Mouse (Mus musculus) limb, embryonic 11.5 days (tissue): ENCODE measurements at regions not wholly inside any gene's neighbourhood (a gene's known extent, or its start where the extent isn't known, plus 50 kb on each side); places are given as distances from the start of the nearest gene placed in this dataset.

ENCODE experiments used
- ATAC-seq: fragments of 200-750 bp; cut with Nextera tagmentation; 2 replicates; pipeline ENCODE4 v1.8.0; 2017; ENCODE audit warnings: low read depth; ENCODE audit not compliant: insufficient number of reproducible peaks, low FRiP score, low TSS enrichment
- DNase-seq: peaks from one replicate; pipeline ENCODE4 v3.0.0-alpha.2; 2015; ENCODE audit warnings: low spot score
- H3K27ac ChIP-seq: fragments of 300-500 bp; sonication (generic); replicated peaks from 2 replicates; pipeline ENCODE4 v1.5.1; 2014; ENCODE audit warnings: low read depth, mild to moderate bottlenecking, low read length
- H3K27me3 ChIP-seq: fragments of 300-500 bp; sonication (generic); 2 replicates; pipeline ENCODE4 v1.6.1; 2014; ENCODE audit warnings: mild to moderate bottlenecking, low read length, mixed read lengths; ENCODE audit not compliant: control insufficient read depth, insufficient read depth
- H3K36me3 ChIP-seq: fragments of 300-500 bp; sonication (generic); 2 replicates; pipeline ENCODE4 v1.6.1; 2014; ENCODE audit warnings: mild to moderate bottlenecking, low read length, moderate library complexity, mixed read lengths; ENCODE audit not compliant: control insufficient read depth, insufficient read depth
- H3K4me1 ChIP-seq: fragments of 300-500 bp; sonication (generic); 2 replicates; pipeline ENCODE4 v1.6.1; 2014; ENCODE audit warnings: low read length, mixed read lengths; ENCODE audit not compliant: control insufficient read depth, insufficient read depth
- H3K4me2 ChIP-seq: fragments of 300-500 bp; sonication (generic); 2 replicates; pipeline ENCODE4 v1.6.1; 2014; ENCODE audit warnings: low read depth, mild to moderate bottlenecking, moderate library complexity; ENCODE audit not compliant: severe bottlenecking
- H3K4me3 ChIP-seq: fragments of 300-500 bp; sonication (generic); 2 replicates; pipeline ENCODE4 v1.5.1; 2014; ENCODE audit warnings: low read depth, low read length
- H3K9ac ChIP-seq: fragments of 300-500 bp; sonication (generic); 2 replicates; pipeline ENCODE4 v1.6.1; 2014; ENCODE audit warnings: mild to moderate bottlenecking, low read length
- H3K9me3 ChIP-seq: fragments of 300-500 bp; sonication (generic); 2 replicates; pipeline ENCODE4 v1.6.1; 2016; ENCODE audit warnings: low read length; ENCODE audit not compliant: control insufficient read depth
- WGBS: fragments of 180-500 bp; shearing (Covaris S2); extraction: QIAGEN DNeasy Blood & Tissue Kit; methylation state at CpG from one replicate; pipeline ENCODE4 v1.1.7; 2014; 5-methylcytosine and 5-hydroxymethylcytosine counted together

GRCm38 (mm10) chr15:7639444-7639843 lies 171.2 kb upstream of the Gdnf start:
- Histone ChIP-seq H3K9ac (no peak overlapping the region), H3K4me1 (peaks cover 4% of the 10 kb centered on the region; the same call in 1 of the 2 replicates), H3K4me3 (no peak overlapping the region), H3K36me3 (no peaks in the 10 kb centered on the region), H3K9me3 (no peaks in the 10 kb centered on the region), H3K27ac (no peak overlapping the region), H3K27me3 (no peaks in the 10 kb centered on the region), H3K4me2 (no peak overlapping the region)
- WGBS = 92% methylated on average over 6 of the region's 6 CpGs
- DNase-seq (no peak), ATAC-seq (no peak)

DNA sequence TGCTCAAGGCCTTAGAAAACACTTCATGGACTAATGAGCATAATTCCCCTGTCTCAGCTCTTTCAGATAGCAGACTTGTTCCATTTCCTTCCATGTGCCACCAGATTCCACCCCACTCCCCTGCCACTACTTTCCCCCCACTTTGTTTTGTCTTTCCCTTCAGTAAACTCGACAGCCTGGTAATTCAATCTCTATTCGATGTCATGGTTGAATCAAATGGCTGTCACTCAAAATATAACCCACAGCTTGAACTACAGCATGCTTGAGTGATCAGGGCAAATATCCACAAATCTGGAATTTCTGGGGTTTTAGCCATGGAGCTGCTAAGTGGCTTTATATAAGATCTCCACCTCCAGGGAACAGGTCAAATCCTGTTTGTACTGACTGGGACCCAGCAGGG lies 168.6 kb upstream of the Gdnf start:
- no peak for DNase-seq
- Histone ChIP-seq H3K27ac (no peak overlapping the region), H3K9me3 (no peaks in the 10 kb centered on the region), H3K27me3 (no peaks in the 10 kb centered on the region), H3K36me3 (no peaks in the 10 kb centered on the region), H3K4me1 (no peaks in the 10 kb centered on the region), H3K4me2 (no peak overlapping the region), H3K9ac (no peak overlapping the region), H3K4me3 (no peak overlapping the region)
- no peak for ATAC-seq
- 68% methylated on average over 2 of the region's 2 CpGs for WGBS

DNA sequence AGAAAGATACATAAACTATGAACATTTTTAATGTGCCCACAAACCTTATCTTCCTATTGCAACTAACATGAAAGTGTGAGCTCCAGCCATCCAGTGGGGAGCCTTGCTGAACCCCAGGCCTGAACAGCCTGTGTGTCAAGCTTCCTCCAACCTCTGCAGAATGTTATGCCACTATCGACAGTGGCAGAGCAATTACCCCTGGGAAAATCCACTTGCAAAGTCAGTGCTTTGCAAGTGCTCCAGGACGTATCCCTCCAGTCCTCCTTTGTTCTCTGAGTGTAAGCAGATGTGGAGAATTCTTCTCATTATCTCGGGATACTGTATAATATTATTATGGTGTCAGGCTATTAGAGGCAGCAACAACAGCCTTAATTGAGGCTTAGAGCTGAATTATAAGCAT lies 159.9 kb upstream of the Gdnf start:
- Histone ChIP-seq H3K4me3 (no peak overlapping the region), H3K27me3 (no peaks in the 10 kb centered on the region), H3K9me3 (no peaks in the 10 kb centered on the region), H3K36me3 (no peaks in the 10 kb centered on the region), H3K9ac (no peak overlapping the region), H3K27ac (no peak overlapping the region), H3K4me1 (no peaks in the 10 kb centered on the region), H3K4me2 (no peak overlapping the region)
- peak; percentile 22 for DNase-seq
- ATAC-seq = no peak
- 23% methylated on average over 3 of the region's 3 CpGs for WGBS

- no peak for ATAC-seq
Measured at GRCm38 (mm10) chr15:7663888-7664287, 146.8 kb upstream of the Gdnf start.

DNA sequence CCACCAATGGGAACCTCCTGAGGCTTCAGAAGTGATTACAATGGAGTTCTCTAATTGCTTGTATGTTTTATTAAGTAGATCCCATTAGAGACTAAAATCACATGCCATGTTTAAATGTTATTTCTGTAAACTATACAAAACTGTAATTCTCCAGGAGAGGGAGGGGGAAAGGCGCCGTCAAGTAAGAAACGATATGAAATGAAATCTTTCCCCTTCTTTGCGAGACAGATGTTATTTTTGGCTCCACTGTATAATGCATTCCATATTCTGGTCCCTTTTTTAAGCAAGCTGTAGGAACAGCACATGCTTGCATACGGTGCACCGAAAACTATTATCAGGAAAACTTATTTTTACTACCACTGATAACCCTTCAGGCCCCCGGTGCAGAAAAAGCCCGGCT lies 141.0 kb upstream of the Gdnf start:
- WGBS = 86% methylated on average over 8 of the region's 8 CpGs
- DNase-seq (no peak), ATAC-seq (no peak)
- Histone ChIP-seq H3K9me3 (no peaks in the 10 kb centered on the region), H3K27me3 (no peaks in the 10 kb centered on the region), H3K4me2 (no peak overlapping the region), H3K36me3 (no peaks in the 10 kb centered on the region), H3K9ac (no peak overlapping the region), H3K4me1 (no peaks in the 10 kb centered on the region), H3K4me3 (no peak overlapping the region), H3K27ac (no peak overlapping the region)

More at GRCm38 (mm10) chr15:7663888-7664287, 146.8 kb upstream of the Gdnf start:
- no peaks in the 10 kb centered on the region for H3K4me1 ChIP-seq
- DNase-seq = no peak
- no peak overlapping the region for H3K27ac ChIP-seq
- H3K27me3 ChIP-seq = no peaks in the 10 kb centered on the region
- H3K9ac ChIP-seq = no peak overlapping the region
- H3K36me3 ChIP-seq = no peaks in the 10 kb centered on the region
- H3K9me3 ChIP-seq = no peaks in the 10 kb centered on the region
- no peak overlapping the region for H3K4me2 ChIP-seq
- no peak overlapping the region for H3K4me3 ChIP-seq
- WGBS = 72% methylated on average over 2 of the region's 2 CpGs

- DNase-seq = no peak
- no peak overlapping the region for H3K9ac ChIP-seq
- no peak overlapping the region for H3K27ac ChIP-seq
- no peaks in the 10 kb centered on the region for H3K9me3 ChIP-seq
- no peaks in the 10 kb centered on the region for H3K36me3 ChIP-seq
- no peaks in the 10 kb centered on the region for H3K4me1 ChIP-seq
- H3K27me3 ChIP-seq = no peaks in the 10 kb centered on the region
- no peak overlapping the region for H3K4me3 ChIP-seq
- ATAC-seq = no peak
- no peak overlapping the region for H3K4me2 ChIP-seq
- WGBS = 79% methylated on average over 1 of the region's 1 CpGs
Measured at GRCm38 (mm10) chr15:7676970-7677369, 133.7 kb upstream of the Gdnf start.

- Histone ChIP-seq H3K9me3 (no peaks in the 10 kb centered on the region), H3K27ac (no peak overlapping the region), H3K4me3 (no peak overlapping the region), H3K4me2 (no peak overlapping the region), H3K9ac (no peak overlapping the region), H3K27me3 (no peaks in the 10 kb centered on the region), H3K4me1 (no peaks in the 10 kb centered on the region), H3K36me3 (no peaks in the 10 kb centered on the region)
- ATAC-seq = no peak
- WGBS = 94% methylated on average over 8 of the region's 8 CpGs
- no peak for DNase-seq
Measured at GRCm38 (mm10) chr15:7678711-7679110, 131.9 kb upstream of the Gdnf start.

GRCm38 (mm10) chr15:7681011-7681410 lies 129.6 kb upstream of the Gdnf start:
- Histone ChIP-seq H3K9me3 (no peaks in the 10 kb centered on the region), H3K4me1 (no peaks in the 10 kb centered on the region), H3K9ac (no peak overlapping the region), H3K36me3 (no peaks in the 10 kb centered on the region), H3K27me3 (no peaks in the 10 kb centered on the region), H3K4me2 (no peak overlapping the region), H3K27ac (no peak overlapping the region), H3K4me3 (no peak overlapping the region)
- DNase-seq = no peak
- WGBS = 78% methylated on average over 4 of the region's 4 CpGs
- ATAC-seq = no peak

- no peaks in the 10 kb centered on the region for H3K9me3 ChIP-seq
- no peak overlapping the region for H3K9ac ChIP-seq
- ATAC-seq = 0 out of 2 replicates have a peak, but pooled peaks have one; percentile 21
- no peak overlapping the region for H3K4me2 ChIP-seq
- no peaks in the 10 kb centered on the region for H3K36me3 ChIP-seq
- H3K4me3 ChIP-seq = no peak overlapping the region
- no peak for DNase-seq
- no peaks in the 10 kb centered on the region for H3K4me1 ChIP-seq
- no peak overlapping the region for H3K27ac ChIP-seq
- WGBS = 29% methylated on average over 8 of the region's 8 CpGs
- no peaks in the 10 kb centered on the region for H3K27me3 ChIP-seq
Measured at GRCm38 (mm10) chr15:7683235-7683974, 127.2 kb upstream of the Gdnf start.
